In genomic region chr7:107668514-107668913, GRCm38 (mm10) we compare ENCODE assay signal across 26 mouse cellular contexts. TPM values are rescaled to one million over a fixed set of nuclear protein-coding genes. Genes with fewer than 3 reads are reported as not detected.
"Had no signal": no experiment of that assay in that cellular context is flagged by ENCODE, and none has a peak within 500 bp of the region (broad histone marks: within the 10 kb centered on the region; RNA-seq: fewer than 3 reads in every experiment).

No protein-coding gene starts in this region.

- H3K27me3 ChIP-seq: limb, embryonic 13.5 days; midbrain, embryonic 12.5 days had no signal

- H3K9me3 ChIP-seq: limb, embryonic 13.5 days; midbrain, embryonic 12.5 days had no signal

- H3K9ac ChIP-seq: limb, embryonic 13.5 days; lung, embryonic 14.5 days; midbrain, embryonic 12.5 days had no signal

- DNase-seq: kidney, adult 2 months; kidney, postnatal 4 days; left cerebral cortex, postnatal 4 days; lung, embryonic 14.5 days; lung, postnatal 10 days; lung, postnatal 4 days; retina, postnatal 1 day; right cerebral cortex, postnatal 4 days; thymus, adult 18-20 months; thymus, postnatal 25 days had no signal

- ATAC-seq: hindbrain, embryonic 16.5 days had no signal

- H3K4me2 ChIP-seq: liver, embryonic 11.5 days; lung, embryonic 14.5 days; midbrain, embryonic 12.5 days had no signal

- H3K4me3 ChIP-seq: layer of hippocampus, adult 2 months; limb, embryonic 13.5 days; midbrain, embryonic 12.5 days; myocyte had no signal

- H3K36me3 ChIP-seq: limb, embryonic 13.5 days; midbrain, embryonic 12.5 days had no signal

- H3K27ac ChIP-seq: layer of hippocampus, adult 2 months; limb, embryonic 13.5 days; midbrain, embryonic 12.5 days had no signal

RNA-seq across cellular contexts. Expression of gene 5330417H12Rik, which starts 43.6 kb away (rescaled TPM):
- total RNA-seq: layer of hippocampus, adult 2 months; layer of hippocampus, postnatal 10 days; left cerebral cortex, postnatal 4 days; megakaryocyte-erythroid progenitor cell, adult 5-6 weeks; midbrain, postnatal 0 days had no signal
- polyA plus RNA-seq: hindbrain, embryonic 16.5 days; intestine, embryonic 14.5 days; kidney, adult 2 months; kidney, embryonic 16.5 days; liver, embryonic 16.5 days; lung, embryonic 14.5 days; midbrain, embryonic 12.5 days; midbrain, postnatal 0 days; myocyte; neural tube, embryonic 11.5 days; spleen, adult 2 months; stomach, embryonic 14.5 days; urinary bladder, adult 2 months had no signal
